Mouse (Mus musculus) bone marrow, adult 2 months (tissue): ENCODE measurements around the gene Cyp39a1.

Experiments
- CTCF ChIP-seq: fragments of 200-500 bp; IDR thresholded peaks from 2 replicates; pipeline ENCODE4 v1.5.1; 2011; ENCODE audit warnings: low read length, control low read depth; ENCODE audit not compliant: control insufficient read depth, insufficient read depth
- POLR2A ChIP-seq: fragments of 200-500 bp; IDR thresholded peaks from 2 replicates; pipeline ENCODE4 v1.6.1; 2011; ENCODE audit warnings: low read depth, mild to moderate bottlenecking, control low read depth, low read length, borderline replicate concordance; ENCODE audit not compliant: control insufficient read depth

- no peak for TF ChIP-seq CTCF
- no peak for TF ChIP-seq POLR2A
These were observed 22.9 kb upstream of the Cyp39a1 start for GRCm38 (mm10) chr17:43644375-43644774.
